Mouse (Mus musculus) C2C12 (cell line): Measurements from ENCODE around the gene Mki67. TPM values are rescaled to one million over a fixed set of nuclear protein-coding genes. Genes with fewer than 3 reads are reported as not detected.

Source experiments
- H3K27me3 ChIP-seq: one replicate; pipeline ENCODE4 v1.6.1; 2011; ENCODE audit not compliant: control insufficient read depth, insufficient read depth, insufficient read length
- H3K36me3 ChIP-seq: one replicate; pipeline ENCODE4 v1.6.1; 2011; ENCODE audit not compliant: control insufficient read depth, insufficient read depth
- H3K4me3 ChIP-seq: one replicate; pipeline ENCODE4 v1.5.1; 2011; ENCODE audit warnings: mild to moderate bottlenecking, control low read depth; ENCODE audit not compliant: poor library complexity, insufficient read depth, severe bottlenecking
- H3K79me2 ChIP-seq: one replicate; pipeline ENCODE4 v1.6.1; 2011; ENCODE audit not compliant: control insufficient read depth, insufficient read depth
- H3K79me3 ChIP-seq: one replicate; pipeline ENCODE4 v1.6.1; 2011; ENCODE audit warnings: low read depth, control low read depth
- H3ac ChIP-seq: one replicate; pipeline ENCODE3; 2011; ENCODE audit warnings: low read depth; ENCODE audit not compliant: control insufficient read depth, insufficient read length
- CEBPB ChIP-seq: IDR thresholded peaks from one replicate; pipeline ENCODE4 v1.6.1; 2011; ENCODE audit warnings: low read depth, mild to moderate bottlenecking, control low read depth, moderate library complexity
- CTCF ChIP-seq: IDR thresholded peaks from one replicate; pipeline ENCODE4 v1.5.1; 2011; ENCODE audit not compliant: control insufficient read depth, insufficient read depth, insufficient read length
- FOSL1 ChIP-seq: IDR thresholded peaks from one replicate; pipeline ENCODE4 v1.8.0; 2011; ENCODE audit warnings: mild to moderate bottlenecking, low read length; ENCODE audit not compliant: poor library complexity, insufficient read depth, severe bottlenecking
- MAX ChIP-seq: IDR thresholded peaks from one replicate; pipeline ENCODE4 v1.6.1; 2011; ENCODE audit warnings: mild to moderate bottlenecking, control low read depth
- MYOD1 ChIP-seq: IDR thresholded peaks from one replicate; pipeline ENCODE4 v1.6.1; 2011; ENCODE audit warnings: low read depth; ENCODE audit not compliant: control insufficient read depth, insufficient read length
- MYOG ChIP-seq: IDR thresholded peaks from one replicate; pipeline ENCODE4 v1.6.1; 2011; ENCODE audit not compliant: control insufficient read depth, insufficient read length; ENCODE audit errors: extremely low read depth
- USF1 ChIP-seq: IDR thresholded peaks from one replicate; pipeline ENCODE4 v1.6.1; 2011; ENCODE audit warnings: low read depth, mild to moderate bottlenecking, control low read depth, moderate library complexity
- polyA plus RNA-seq: library from polyadenylated mRNA; unstranded; fragments of >200 nt; fragmentation: generic; extraction: Trizol; gene quantifications from one replicate; pipeline ENCODE4 v1.2.1, GENCODE M21; 2012; ENCODE audit warnings: missing spikeins

The Mki67 gene
- polyA plus RNA-seq, 1 experiment, result 18.1 TPM

- H3K36me3 ChIP-seq, result peaks cover 3% of the 10 kb centered on the region
- no peak overlapping the region for H3ac ChIP-seq
- no peaks in the 10 kb centered on the region for H3K27me3 ChIP-seq
- H3K4me3 ChIP-seq, result no peak overlapping the region
- no peaks in the 10 kb centered on the region for H3K79me3 ChIP-seq
- TF ChIP-seq USF1, result no peak
- no peaks in the 10 kb centered on the region for H3K79me2 ChIP-seq
Measured at GRCm38 (mm10) chr7:135651831-135652511, 64.2 kb downstream of the Mki67 start.

- no peak for TF ChIP-seq USF1
- TF ChIP-seq FOSL1, result no peak
- no peak for TF ChIP-seq MYOD1
- no peak for TF ChIP-seq MAX
- TF ChIP-seq CTCF, result no peak
- no peak for TF ChIP-seq MYOG
- TF ChIP-seq CEBPB, result no peak
- Histone ChIP-seq H3K79me2 (no peaks in the 10 kb centered on the region), H3ac (no peak overlapping the region), H3K27me3 (no peaks in the 10 kb centered on the region), H3K4me3 (no peak overlapping the region), H3K79me3 (no peaks in the 10 kb centered on the region), H3K36me3 (peaks cover 6% of the 10 kb centered on the region)
Measured at GRCm38 (mm10) chr7:135650061-135650460, 66.1 kb downstream of the Mki67 start.

- H3K36me3 ChIP-seq, result peaks cover 6% of the 10 kb centered on the region
- H3K79me2 ChIP-seq, result no peaks in the 10 kb centered on the region
- no peak overlapping the region for H3ac ChIP-seq
- no peak for TF ChIP-seq MYOG
- TF ChIP-seq CEBPB, result no peak
- TF ChIP-seq MYOD1, result no peak
- TF ChIP-seq USF1, result no peak
- no peak for TF ChIP-seq FOSL1
- TF ChIP-seq CTCF, result no peak
- no peak for TF ChIP-seq MAX
- H3K79me3 ChIP-seq, result no peaks in the 10 kb centered on the region
- no peak overlapping the region for H3K4me3 ChIP-seq
- H3K27me3 ChIP-seq, result no peaks in the 10 kb centered on the region
Measured at GRCm38 (mm10) chr7:135649306-135649705, 66.9 kb downstream of the Mki67 start.

- no peaks in the 10 kb centered on the region for H3K27me3 ChIP-seq
- no peaks in the 10 kb centered on the region for H3K79me2 ChIP-seq
- no peak for TF ChIP-seq MAX
- no peak for TF ChIP-seq MYOD1
- no peak for TF ChIP-seq FOSL1
- TF ChIP-seq USF1, result no peak
- TF ChIP-seq CTCF, result no peak
- TF ChIP-seq CEBPB, result no peak
- no peak for TF ChIP-seq MYOG
- H3ac ChIP-seq, result no peak overlapping the region
- H3K79me3 ChIP-seq, result no peaks in the 10 kb centered on the region
- H3K36me3 ChIP-seq, result peaks cover 6% of the 10 kb centered on the region
- H3K4me3 ChIP-seq, result no peak overlapping the region
Measured at GRCm38 (mm10) chr7:135648821-135649220, 67.3 kb downstream of the Mki67 start.

GRCm38 (mm10) chr7:135646976-135647375 lies 69.2 kb downstream of the Mki67 start:
- Histone ChIP-seq H3K79me3 (no peaks in the 10 kb centered on the region), H3K27me3 (no peaks in the 10 kb centered on the region), H3K79me2 (no peaks in the 10 kb centered on the region), H3K36me3 (peaks cover 6% of the 10 kb centered on the region), H3ac (no peak overlapping the region), H3K4me3 (no peak overlapping the region)
- TF ChIP-seq USF1 (no peak), MYOD1 (no peak), CTCF (no peak), MAX (no peak), MYOG (no peak), CEBPB (no peak), FOSL1 (no peak)

GRCm38 (mm10) chr7:135644452-135644851 lies 71.7 kb downstream of the Mki67 start:
- H3K79me3 ChIP-seq, result no peaks in the 10 kb centered on the region
- TF ChIP-seq CEBPB (no peak), MYOD1 (no peak), MYOG (no peak), USF1 (no peak), MAX (no peak), CTCF (no peak), FOSL1 (no peak)
- H3K27me3 ChIP-seq, result no peaks in the 10 kb centered on the region
- H3ac ChIP-seq, result no peak overlapping the region
- no peak overlapping the region for H3K4me3 ChIP-seq
- peaks cover 6% of the 10 kb centered on the region for H3K36me3 ChIP-seq
- H3K79me2 ChIP-seq, result no peaks in the 10 kb centered on the region
